Mouse (Mus musculus) brain, embryonic 14.5 days (tissue): ENCODE data around the gene Pck1.

ENCODE experiments used
- CTCF ChIP-seq: fragments of 200-500 bp; IDR thresholded peaks from 2 replicates; pipeline ENCODE4 v1.5.1; 2012; ENCODE audit warnings: inconsistent platforms, mild to moderate bottlenecking, moderate library complexity, borderline replicate concordance; ENCODE audit not compliant: insufficient read depth, insufficient read length; ENCODE audit errors: extremely low read depth
- POLR2A ChIP-seq: fragments of 200-500 bp; IDR thresholded peaks from 2 replicates; pipeline ENCODE4 v1.6.1; 2012; ENCODE audit warnings: mild to moderate bottlenecking, inconsistent platforms, borderline replicate concordance; ENCODE audit not compliant: poor library complexity, insufficient read depth, insufficient read length, severe bottlenecking; ENCODE audit errors: extremely low read depth

- TF ChIP-seq CTCF (no peak), POLR2A (no peak)
Measured at GRCm38 (mm10) chr2:173207051-173207450, 54.2 kb downstream of the Pck1 start.
